Mouse (Mus musculus) hindbrain, embryonic 14.5 days (tissue): Measurements from ENCODE around the gene Zfp423. TPM values are rescaled to one million over a fixed set of nuclear protein-coding genes. Genes with fewer than 3 reads are reported as not detected.

ENCODE experiments used
- ATAC-seq: fragments of 200-750 bp; cut with Nextera tagmentation; 2 replicates; pipeline ENCODE4 v1.8.0; 2017; ENCODE audit warnings: moderate number of reproducible peaks, mild to moderate bottlenecking, moderate TSS enrichment, moderate library complexity; ENCODE audit not compliant: low FRiP score
- DNase-seq: peaks from one replicate; pipeline ENCODE4 v3.0.0-alpha.2; 2015; ENCODE audit warnings: low spot score
- H3K27ac ChIP-seq: fragments of 300-500 bp; sonication (generic); 2 replicates; pipeline ENCODE4 v1.5.1; 2014; ENCODE audit warnings: mild to moderate bottlenecking, moderate library complexity
- H3K27me3 ChIP-seq: fragments of 300-500 bp; sonication (generic); 2 replicates; pipeline ENCODE4 v1.6.1; 2014; ENCODE audit warnings: mild to moderate bottlenecking, low read length, mixed read lengths; ENCODE audit not compliant: control insufficient read depth, insufficient read depth
- H3K36me3 ChIP-seq: fragments of 300-500 bp; sonication (generic); replicated peaks from 2 replicates; pipeline ENCODE4 v1.6.1; 2014; ENCODE audit not compliant: control insufficient read depth, insufficient read depth
- H3K4me1 ChIP-seq: fragments of 300-500 bp; sonication (generic); replicated peaks from 2 replicates; pipeline ENCODE4 v1.6.1; 2014; ENCODE audit warnings: antibody characterized with exemption, low read length, mixed read lengths; ENCODE audit not compliant: control insufficient read depth, insufficient read depth
- H3K4me2 ChIP-seq: fragments of 300-500 bp; sonication (generic); replicated peaks from 2 replicates; pipeline ENCODE4 v1.6.1; 2014; ENCODE audit warnings: mild to moderate bottlenecking, moderate library complexity
- H3K4me3 ChIP-seq: fragments of 300-500 bp; sonication (generic); replicated peaks from 2 replicates; pipeline ENCODE4 v1.5.1; 2014; ENCODE audit warnings: mild to moderate bottlenecking, low read length
- H3K9ac ChIP-seq: fragments of 300-500 bp; sonication (generic); 2 replicates; pipeline ENCODE4 v1.6.1; 2014
- H3K9me3 ChIP-seq: fragments of 300-500 bp; sonication (generic); 2 replicates; pipeline ENCODE4 v1.6.1; 2016; ENCODE audit warnings: low read length; ENCODE audit not compliant: control insufficient read depth
- WGBS: fragments of 180-500 bp; shearing (Covaris S2); extraction: QIAGEN DNeasy Blood & Tissue Kit; methylation state at CpG from one replicate; pipeline ENCODE4 v1.1.7; 2014; 5-methylcytosine and 5-hydroxymethylcytosine counted together
- polyA plus RNA-seq: library from polyadenylated mRNA; unstranded; fragments of >200 nt; fragmentation: Nextera tagmentation; extraction: Ambion mirVana; gene quantifications from 2 replicates; pipeline ENCODE4 v1.2.1, GENCODE M21; 2014

Gene Zfp423
- polyA plus RNA-seq: 42.3 and 45.6 TPM in 2 replicates

DNA sequence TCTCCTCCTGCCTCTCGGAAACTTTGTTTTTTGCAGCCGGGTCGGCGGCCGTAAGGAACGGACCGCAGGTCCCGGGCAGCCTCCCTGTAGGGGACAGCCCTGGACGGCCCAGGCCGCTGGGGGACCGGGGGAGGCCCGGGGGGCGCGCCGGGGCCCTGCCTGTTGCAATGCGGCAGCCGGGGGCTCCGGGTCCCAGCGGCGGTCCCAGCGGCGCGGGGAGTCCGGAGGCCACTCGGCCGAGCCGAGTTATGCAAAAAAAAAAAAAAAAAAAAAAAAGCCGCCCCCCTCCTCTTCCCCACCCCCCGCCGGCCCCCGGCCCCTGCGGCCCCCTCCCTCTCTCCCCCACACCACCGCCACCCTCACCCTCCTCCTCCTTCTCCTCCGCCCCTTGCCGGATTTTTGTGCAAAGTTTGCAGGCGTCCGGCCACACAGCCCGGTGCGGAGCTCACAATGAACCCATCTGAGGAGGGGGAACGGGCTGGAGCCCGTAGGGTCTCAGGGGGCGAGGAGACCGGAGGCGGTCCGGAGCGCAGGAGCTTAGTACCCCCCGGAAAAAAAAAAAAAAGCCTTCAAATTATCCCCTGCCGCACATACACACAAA is at the start of gene Zfp423:
Zfp423 (minus strand) TSS at position 276 of the 601 bp plus-strand sequence.
- no peak for DNase-seq
- H3K9me3 ChIP-seq: no peaks in the 10 kb centered on the region
- peak within 1 kb of the TSS; percentile 98 for H3K27ac ChIP-seq
- peak; percentile 10; the same call in 1 of the 2 replicates for ATAC-seq
- H3K36me3 ChIP-seq: no peaks in the 10 kb centered on the region
- 0% methylated on average over 32 of the region's 48 CpGs for WGBS
- H3K27me3 ChIP-seq: 0 out of 2 replicates have a peak, but pooled peaks cover 6% of the 10 kb centered on the region
- H3K4me3 ChIP-seq: peak within 1 kb of the TSS; percentile 92
- H3K4me1 ChIP-seq: peaks cover 58% of the 10 kb centered on the region
- peak within 1 kb of the TSS; percentile 97 for H3K4me2 ChIP-seq
- H3K9ac ChIP-seq: peak within 1 kb of the TSS; percentile 96

DNA sequence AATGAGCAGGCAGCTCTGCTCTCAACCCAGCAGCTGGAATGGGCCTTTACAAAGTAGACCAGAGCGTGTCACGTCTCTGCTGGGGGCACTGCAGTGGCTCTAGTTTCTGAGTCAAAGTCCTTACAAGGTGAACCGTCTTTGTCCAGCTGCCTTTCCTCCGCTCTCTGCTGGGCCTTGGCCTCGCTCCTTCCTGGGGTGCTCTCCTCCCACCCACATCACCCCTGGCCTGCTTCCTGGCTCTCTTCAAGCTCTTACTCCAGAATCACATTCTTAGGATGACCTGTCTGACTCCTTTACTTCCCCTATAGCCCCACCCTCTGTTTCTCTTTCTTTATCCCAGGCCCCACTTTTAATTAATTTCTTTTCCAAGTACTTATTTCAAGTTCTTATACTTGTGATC is 47.4 kb upstream of the Zfp423 start:
- ATAC-seq (no peak), DNase-seq (no peak)
- H3K4me3 ChIP-seq: no peak overlapping the region
- H3K9ac ChIP-seq: no peak overlapping the region
- no peaks in the 10 kb centered on the region for H3K36me3 ChIP-seq
- H3K9me3 ChIP-seq: no peaks in the 10 kb centered on the region
- H3K27me3 ChIP-seq: no peaks in the 10 kb centered on the region
- no peak overlapping the region for H3K4me2 ChIP-seq
- WGBS: 80% methylated on average over 5 of the region's 5 CpGs
- H3K27ac ChIP-seq: no peak overlapping the region
- H3K4me1 ChIP-seq: no peaks in the 10 kb centered on the region

DNA sequence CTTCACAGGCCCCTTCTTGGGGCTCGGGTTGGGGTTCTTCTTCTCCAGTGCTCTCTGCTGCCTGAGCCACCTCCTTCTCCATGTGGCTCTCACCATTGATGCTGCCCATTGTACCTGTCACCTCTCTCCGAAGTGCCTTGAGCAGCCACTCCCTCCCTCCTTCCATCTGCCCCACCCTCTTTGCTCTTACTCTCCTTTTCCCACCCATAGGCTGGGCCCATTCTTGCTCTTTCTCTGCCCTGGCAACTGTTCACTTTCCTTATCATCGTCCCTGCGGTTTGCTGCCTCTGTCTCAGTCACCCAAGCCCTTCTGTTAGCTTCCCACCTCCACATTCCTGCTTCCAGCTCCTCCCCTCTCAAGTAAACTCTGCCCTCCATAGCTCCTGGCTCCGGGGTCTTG is 25.4 kb upstream of the Zfp423 start:
- DNase-seq: no peak
- Histone ChIP-seq H3K36me3 (no peaks in the 10 kb centered on the region), H3K4me3 (no peak overlapping the region), H3K4me2 (no peak overlapping the region), H3K27me3 (no peaks in the 10 kb centered on the region), H3K27ac (no peak overlapping the region), H3K9me3 (no peaks in the 10 kb centered on the region), H3K4me1 (no peaks in the 10 kb centered on the region), H3K9ac (no peak overlapping the region)
- no peak for ATAC-seq
- WGBS: 49% methylated on average over 5 of the region's 5 CpGs

DNA sequence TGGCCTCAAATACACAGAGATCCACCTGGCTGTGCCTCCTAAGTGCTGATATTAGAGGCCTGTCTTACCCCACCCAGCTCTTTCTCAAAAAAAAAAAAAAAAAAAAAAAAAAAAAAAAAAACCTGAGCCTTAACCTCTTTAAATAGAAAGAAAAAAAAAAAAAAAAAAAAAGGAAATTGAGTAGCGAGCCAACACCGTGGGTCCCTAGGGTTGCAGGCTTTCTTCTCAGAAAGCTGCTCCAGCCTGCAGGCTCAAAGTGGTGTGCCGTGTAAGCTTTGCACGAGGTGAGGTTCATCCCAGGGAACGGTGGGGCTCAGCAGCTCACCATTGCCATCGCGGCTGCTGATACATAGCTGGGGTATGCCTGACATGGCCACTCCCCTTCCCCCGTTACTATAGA is 24.6 kb upstream of the Zfp423 start:
- 46% methylated on average over 8 of the region's 8 CpGs for WGBS

DNA sequence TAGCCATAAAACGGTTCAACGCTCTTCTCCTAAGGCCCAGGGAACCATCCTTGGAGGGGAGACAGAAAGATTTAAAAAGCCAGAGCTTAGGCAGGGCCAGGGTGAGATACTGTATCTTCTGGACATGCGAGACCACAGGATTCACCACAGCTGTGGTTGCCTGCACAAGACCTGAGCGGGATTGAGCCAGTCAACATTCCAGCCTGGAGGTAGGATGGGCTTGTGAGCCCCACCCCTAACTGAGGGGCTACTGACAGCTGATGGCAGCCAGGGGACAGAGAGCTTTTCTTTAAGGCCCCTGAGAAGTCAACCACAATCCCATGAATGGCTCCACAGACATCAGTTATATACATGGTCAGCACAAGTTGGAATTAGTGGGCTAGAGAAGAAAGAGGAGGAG is 23.5 kb upstream of the Zfp423 start:
- no peak overlapping the region for H3K27ac ChIP-seq
- H3K36me3 ChIP-seq: no peaks in the 10 kb centered on the region
- no peak for DNase-seq
- H3K4me1 ChIP-seq: no peaks in the 10 kb centered on the region
- H3K4me2 ChIP-seq: no peak overlapping the region
- no peak overlapping the region for H3K9ac ChIP-seq
- 88% methylated on average over 4 of the region's 4 CpGs for WGBS
- no peak overlapping the region for H3K4me3 ChIP-seq
- H3K9me3 ChIP-seq: no peaks in the 10 kb centered on the region
- H3K27me3 ChIP-seq: no peaks in the 10 kb centered on the region
- ATAC-seq: no peak

More for the DNA sequence above, 24.6 kb upstream of the Zfp423 start:
- no peak for DNase-seq
- no peak for ATAC-seq
- Histone ChIP-seq H3K36me3 (no peaks in the 10 kb centered on the region), H3K9ac (no peak overlapping the region), H3K4me3 (no peak overlapping the region), H3K27ac (no peak overlapping the region), H3K4me1 (no peaks in the 10 kb centered on the region), H3K9me3 (no peaks in the 10 kb centered on the region), H3K4me2 (no peak overlapping the region), H3K27me3 (no peaks in the 10 kb centered on the region)

DNA sequence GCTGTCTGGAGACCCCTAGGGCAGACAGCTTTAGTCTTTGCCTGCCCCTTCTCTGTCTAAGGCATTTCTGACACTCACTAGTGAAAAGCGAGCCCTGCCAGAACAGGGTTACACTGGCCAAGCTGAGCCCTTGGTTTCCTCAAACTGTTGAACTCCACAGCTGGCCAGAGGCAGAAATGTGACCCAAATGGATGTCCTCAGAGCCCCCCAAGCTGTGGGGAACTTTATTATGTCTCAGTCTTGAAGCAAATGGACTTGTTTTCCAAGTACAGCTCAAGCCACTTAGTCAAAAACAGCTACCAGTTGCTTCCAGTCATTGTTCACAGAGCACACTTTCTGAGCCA is 16.0 kb upstream of the Zfp423 start:
- Histone ChIP-seq H3K9me3 (no peaks in the 10 kb centered on the region), H3K4me3 (no peak overlapping the region), H3K27me3 (0 out of 2 replicates have a peak, but pooled peaks cover 12% of the 10 kb centered on the region), H3K36me3 (no peaks in the 10 kb centered on the region), H3K27ac (no peak overlapping the region), H3K4me2 (peak overlapping the region; percentile 54; the same call in 1 of the 2 replicates), H3K9ac (no peak overlapping the region), H3K4me1 (peaks cover 17% of the 10 kb centered on the region)
- 19% methylated on average over 1 of the region's 1 CpGs for WGBS
- ATAC-seq: no peak
- DNase-seq: no peak

DNA sequence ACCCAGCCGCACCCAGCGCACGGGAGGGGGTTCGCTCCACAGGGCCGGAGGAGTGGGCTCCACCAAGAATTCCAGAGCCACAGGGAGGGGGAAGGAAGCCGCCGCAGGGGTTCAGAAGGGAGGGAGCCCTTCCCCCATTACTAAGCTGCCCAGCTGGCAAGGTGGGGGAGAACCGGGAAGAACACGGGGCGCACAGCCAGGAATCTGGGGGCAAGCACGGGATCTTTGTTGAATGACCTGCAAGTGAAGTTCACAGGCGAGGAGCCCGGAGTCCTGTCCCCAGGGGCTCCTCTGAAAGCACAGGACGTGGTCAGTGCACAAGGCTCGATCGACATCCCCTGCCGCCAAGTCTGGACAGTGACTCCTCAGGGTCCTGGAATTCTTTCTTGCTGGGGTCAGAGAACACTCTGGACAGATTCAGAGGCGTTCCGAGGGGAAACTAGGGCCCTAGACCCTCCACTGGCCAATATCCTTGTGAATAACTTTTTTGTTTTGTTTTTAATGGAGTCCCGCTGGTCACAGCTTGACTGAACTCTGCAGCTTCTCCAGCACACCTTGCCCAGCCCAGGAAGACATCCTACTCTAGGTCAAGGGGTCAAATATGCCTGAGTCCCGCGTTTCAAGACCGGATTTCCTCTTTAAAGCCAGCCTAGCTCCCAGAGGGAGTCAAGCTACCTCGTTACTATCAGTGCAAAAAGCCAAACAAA is 15.5 kb upstream of the Zfp423 start:
- peak overlapping the region; percentile 32; the same call in 1 of the 2 replicates for H3K27ac ChIP-seq
- H3K36me3 ChIP-seq: no peaks in the 10 kb centered on the region
- H3K4me2 ChIP-seq: peak overlapping the region; percentile 54
- H3K4me3 ChIP-seq: peak overlapping the region; percentile 20
- H3K9ac ChIP-seq: peak overlapping the region; percentile 44
- WGBS: 2% methylated on average over 24 of the region's 24 CpGs
- no peak for DNase-seq
- no peak for ATAC-seq
- H3K27me3 ChIP-seq: 0 out of 2 replicates have a peak, but pooled peaks cover 12% of the 10 kb centered on the region
- no peaks in the 10 kb centered on the region for H3K9me3 ChIP-seq
- H3K4me1 ChIP-seq: peaks cover 17% of the 10 kb centered on the region

DNA sequence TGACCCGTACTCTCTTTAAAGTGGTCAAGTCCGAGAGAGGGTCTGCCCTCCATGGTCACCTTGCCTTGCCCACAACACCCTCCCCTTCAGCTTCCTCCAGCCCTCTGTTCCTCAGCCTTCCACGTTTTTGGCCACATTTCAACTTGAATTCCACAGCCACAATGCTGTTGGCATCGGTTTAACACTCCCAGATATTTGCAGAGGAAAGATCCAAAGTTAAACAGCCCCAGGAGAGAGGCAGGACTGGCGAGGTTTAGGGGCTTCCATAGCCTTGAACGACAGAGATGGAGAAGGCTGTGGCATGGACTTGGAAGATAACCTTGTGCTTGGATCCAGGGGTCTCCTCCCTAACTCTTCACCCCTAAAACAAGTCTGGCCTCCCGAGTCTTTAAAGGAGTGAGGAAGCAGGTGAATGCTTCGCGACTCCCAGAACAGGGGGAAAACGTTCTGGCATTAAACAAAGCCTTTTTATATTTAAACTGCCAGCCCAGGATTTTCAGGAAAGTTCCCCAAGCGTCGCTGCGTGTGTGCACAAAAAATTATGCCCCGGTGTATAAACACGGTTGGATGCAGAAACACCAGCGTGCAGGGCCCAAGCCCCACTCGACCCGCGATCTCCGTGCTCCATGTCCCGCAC is 14.8 kb upstream of the Zfp423 start:
- DNase-seq: no peak
- H3K27ac ChIP-seq: peak overlapping the region; percentile 32; the same call in 1 of the 2 replicates
- 10% methylated on average over 21 of the region's 21 CpGs for WGBS

DNA sequence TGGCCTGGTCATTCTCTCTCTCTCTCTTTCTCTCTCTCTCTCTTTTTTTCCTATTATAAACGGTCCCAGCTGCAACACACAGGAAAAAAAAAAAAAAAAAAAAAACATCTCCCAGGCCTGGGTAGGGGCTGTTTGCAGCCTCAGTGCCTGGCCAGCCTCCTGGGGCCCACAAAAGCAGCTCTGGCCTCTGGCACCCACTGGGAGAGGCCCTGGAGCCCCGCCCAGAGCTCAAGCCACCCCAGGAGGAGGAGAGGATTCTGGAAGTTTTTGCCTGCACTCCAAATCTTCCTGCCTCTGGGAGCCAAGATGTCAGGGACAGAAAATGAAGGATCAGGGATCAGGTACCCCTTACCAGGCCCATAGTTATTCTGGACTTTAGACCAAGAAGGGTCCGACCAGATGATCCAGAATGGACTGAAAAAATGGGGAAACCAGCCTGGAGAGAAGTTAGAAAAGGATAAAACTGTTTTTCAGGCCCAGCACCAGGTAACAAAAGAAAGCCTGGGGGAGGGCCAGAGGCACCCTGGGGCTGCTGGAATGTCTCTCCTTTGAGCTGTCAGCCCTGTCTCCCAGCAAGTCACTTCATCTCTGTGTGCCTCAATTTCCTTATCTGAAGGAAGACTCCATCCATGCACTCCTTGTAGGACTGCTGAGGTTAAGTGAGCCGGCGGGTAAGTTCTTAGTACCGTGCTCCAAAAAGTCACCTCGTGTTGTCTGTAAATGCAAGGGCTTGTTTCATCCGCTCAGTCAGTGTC is 8.6 kb upstream of the Zfp423 start:
- Histone ChIP-seq H3K27me3 (no peaks in the 10 kb centered on the region), H3K4me1 (peaks cover 12% of the 10 kb centered on the region), H3K9me3 (no peaks in the 10 kb centered on the region), H3K27ac (no peak overlapping the region), H3K4me3 (no peak overlapping the region), H3K9ac (no peak overlapping the region), H3K4me2 (no peak overlapping the region), H3K36me3 (no peaks in the 10 kb centered on the region)
- ATAC-seq (no peak), DNase-seq (no peak)
- WGBS: 23% methylated on average over 8 of the region's 8 CpGs

More for the DNA sequence above, 14.8 kb upstream of the Zfp423 start:
- peak overlapping the region; percentile 44 for H3K9ac ChIP-seq
- peaks cover 17% of the 10 kb centered on the region for H3K4me1 ChIP-seq
- no peak for ATAC-seq
- peak overlapping the region; percentile 20 for H3K4me3 ChIP-seq
- 0 out of 2 replicates have a peak, but pooled peaks cover 12% of the 10 kb centered on the region for H3K27me3 ChIP-seq
- peak overlapping the region; percentile 54 for H3K4me2 ChIP-seq
- H3K9me3 ChIP-seq: no peaks in the 10 kb centered on the region
- no peaks in the 10 kb centered on the region for H3K36me3 ChIP-seq
